Mouse (Mus musculus) gastrocnemius, adult 2 months (tissue): ENCODE measurements around the gene Megf11. TPM values are rescaled to one million over a fixed set of nuclear protein-coding genes. Genes with fewer than 3 reads are reported as not detected.
A peak's percentile ranks its signal among the peaks of the same experiment; 100 is the strongest.
"Not testable (repeated sequence)": the region's sequence is repeated elsewhere in the genome, so short reads cannot be mapped to it uniquely, and the experiment has no call there.

Source experiments
- DNase-seq: peaks from one replicate; pipeline ENCODE4 v3.0.0; 2022
- H3K27ac ChIP-seq: fragments of 200-600 bp; 2 replicates; pipeline ENCODE4 v1.8.1; 2022; ENCODE audit warnings: mild to moderate bottlenecking
- H3K4me3 ChIP-seq: fragments of 200-600 bp; 2 replicates; pipeline ENCODE4 v1.8.1; 2022; ENCODE audit warnings: mild to moderate bottlenecking, moderate library complexity
- CTCF ChIP-seq: fragments of 200-600 bp; IDR thresholded peaks from 2 replicates; pipeline ENCODE4 v1.8.1; 2022; ENCODE audit warnings: antibody characterized with exemption, mild to moderate bottlenecking, moderate library complexity
- intact Hi-C: fragments of 180-260 bp; cut with DNase I; formaldehyde crosslinking; loops from one replicate; pipeline ENCODE4 v1.15.1; 2025
- total RNA-seq, 2 experiments: library from RNA; stranded (reverse); gene quantifications; 2 replicates each; pipeline ENCODE4 v1.2.3; 2021

The Megf11 gene
- total RNA-seq, 2 experiments from 2014 or later: 0.25 to 0.46 TPM

GRCm38 (mm10) chr9:64455910-64456309 lies 70.5 kb downstream of the Megf11 start:
- H3K4me3 ChIP-seq: no peak overlapping the region
- intact Hi-C loops: no loop called here
- TF ChIP-seq CTCF: no peak
- no peak overlapping the region for H3K27ac ChIP-seq
- no peak for DNase-seq

GRCm38 (mm10) chr9:64457596-64457995 lies 72.2 kb downstream of the Megf11 start:
- no peak overlapping the region for H3K4me3 ChIP-seq
- intact Hi-C loops: no loop called here
- no peak overlapping the region for H3K27ac ChIP-seq
- no peak for DNase-seq
- no peak for TF ChIP-seq CTCF

- no peak overlapping the region for H3K4me3 ChIP-seq
- intact Hi-C loops: no loop called here
- TF ChIP-seq CTCF: no peak
Measured at GRCm38 (mm10) chr9:64461568-64462308, 76.3 kb downstream of the Megf11 start.

GRCm38 (mm10) chr9:64462870-64463269 lies 77.4 kb downstream of the Megf11 start:
- no peak for DNase-seq
- Histone ChIP-seq H3K4me3 (no peak overlapping the region), H3K27ac (no peak overlapping the region)
- intact Hi-C loops: no loop called here
- no peak for TF ChIP-seq CTCF

More at GRCm38 (mm10) chr9:64461568-64462308, 76.3 kb downstream of the Megf11 start:
- H3K27ac ChIP-seq: no peak overlapping the region
- no peak for DNase-seq

GRCm38 (mm10) chr9:64466090-64466489 lies 80.7 kb downstream of the Megf11 start:
- Histone ChIP-seq H3K27ac (no peak overlapping the region), H3K4me3 (no peak overlapping the region)
- intact Hi-C loops: no loop called here
- no peak for DNase-seq
- TF ChIP-seq CTCF: no peak

GRCm38 (mm10) chr9:64466564-64466963 lies 81.1 kb downstream of the Megf11 start:
- no peak for TF ChIP-seq CTCF
- intact Hi-C loops: no loop called here
- no peak for DNase-seq

GRCm38 (mm10) chr9:64470806-64471205 lies 85.4 kb downstream of the Megf11 start:
- intact Hi-C loops: no loop called here
- Histone ChIP-seq H3K27ac (no peak overlapping the region), H3K4me3 (no peak overlapping the region)
- DNase-seq: no peak
- no peak for TF ChIP-seq CTCF

More at GRCm38 (mm10) chr9:64466564-64466963, 81.1 kb downstream of the Megf11 start:
- no peak overlapping the region for H3K27ac ChIP-seq
- H3K4me3 ChIP-seq: no peak overlapping the region

GRCm38 (mm10) chr9:64471336-64471735 lies 85.9 kb downstream of the Megf11 start:
- H3K27ac ChIP-seq: no peak overlapping the region
- intact Hi-C loops: no loop called here
- no peak for TF ChIP-seq CTCF
- DNase-seq: no peak
- H3K4me3 ChIP-seq: no peak overlapping the region

GRCm38 (mm10) chr9:64472165-64472564 lies 86.7 kb downstream of the Megf11 start:
- Histone ChIP-seq H3K27ac (no peak overlapping the region), H3K4me3 (no peak overlapping the region)
- no peak for TF ChIP-seq CTCF
- intact Hi-C loops: no loop called here
- no peak for DNase-seq

- TF ChIP-seq CTCF: no peak
- no peak for DNase-seq
- intact Hi-C loops: no loop called here
- no peak overlapping the region for H3K4me3 ChIP-seq
- no peak overlapping the region for H3K27ac ChIP-seq
Measured at GRCm38 (mm10) chr9:64472743-64473142, 87.3 kb downstream of the Megf11 start.

GRCm38 (mm10) chr9:64473170-64473569 lies 87.7 kb downstream of the Megf11 start:
- no peak for DNase-seq
- intact Hi-C loops: no loop called here
- TF ChIP-seq CTCF: no peak

GRCm38 (mm10) chr9:64473695-64474094 lies 88.3 kb downstream of the Megf11 start:
- intact Hi-C loops: no loop called here
- DNase-seq: no peak
- TF ChIP-seq CTCF: no peak
- no peak overlapping the region for H3K4me3 ChIP-seq
- H3K27ac ChIP-seq: no peak overlapping the region

More at GRCm38 (mm10) chr9:64473170-64473569, 87.7 kb downstream of the Megf11 start:
- Histone ChIP-seq H3K27ac (no peak overlapping the region), H3K4me3 (no peak overlapping the region)

GRCm38 (mm10) chr9:64474142-64474541 lies 88.7 kb downstream of the Megf11 start:
- Histone ChIP-seq H3K27ac (no peak overlapping the region), H3K4me3 (no peak overlapping the region)
- no peak for TF ChIP-seq CTCF
- DNase-seq: peak; percentile 30
- intact Hi-C loops: no loop called here

GRCm38 (mm10) chr9:64475942-64476341 lies 90.5 kb downstream of the Megf11 start:
- H3K4me3 ChIP-seq: no peak overlapping the region
- DNase-seq: no peak
- no peak for TF ChIP-seq CTCF
- no peak overlapping the region for H3K27ac ChIP-seq
- intact Hi-C loops: no loop called here

- intact Hi-C loops, H3K4me3 ChIP-seq, DNase-seq, H3K27ac ChIP-seq: not testable (repeated sequence)
Measured at GRCm38 (mm10) chr9:64477397-64477796, 92.0 kb downstream of the Megf11 start.
